ENCODE assay signal across 18 mouse cellular contexts in genomic region chr17:84633443-84633842, GRCm38 (mm10). TPM values are rescaled to one million over a fixed set of nuclear protein-coding genes. Genes with fewer than 3 reads are reported as not detected.
DNase-seq lines count a peak whose midpoint lies in the region; ATAC-seq and TF ChIP-seq lines count a peak whose summit lies in the region.
"Had no signal": no experiment of that assay in that cellular context is flagged by ENCODE, and none has a peak within 500 bp of the region (broad histone marks: within the 10 kb centered on the region; RNA-seq: fewer than 3 reads in every experiment).

No protein-coding gene starts in this region.

- TF ChIP-seq CTCF in spleen, adult 2 months (IDR thresholded peaks at IDR 0.05; ENCODE audit: extremely low read depth, insufficient read depth, insufficient read length, insufficient replicate concordance) = no peak

- 11% methylated on average over 13 of the region's 13 CpGs for WGBS in spleen, adult 2 months
- WGBS in heart, embryonic 11.5 days (ENCODE audit: insufficient replicate concordance) = 70% methylated on average over 13 of the region's 13 CpGs

- H3K9ac ChIP-seq in heart, embryonic 11.5 days (ENCODE audit: low read depth, low read length) = no peak overlapping the region
- H3K9ac ChIP-seq: heart, embryonic 15.5 days; kidney, embryonic 15.5 days; limb, embryonic 13.5 days; neural tube, embryonic 15.5 days had no signal

- H3K36me3 ChIP-seq in spleen, adult 2 months (ENCODE audit: control insufficient read depth, insufficient read depth, low read length) = no peaks in the 10 kb centered on the region
- no peaks in the 10 kb centered on the region for H3K36me3 ChIP-seq in splenic B cell, adult 2 months (ENCODE audit: control insufficient read depth, insufficient read depth, low read length, poor library complexity, severe bottlenecking)
- no peaks in the 10 kb centered on the region for H3K36me3 ChIP-seq in heart, embryonic 11.5 days (ENCODE audit: control insufficient read depth, insufficient read depth, low read length)
- H3K36me3 ChIP-seq: heart, embryonic 15.5 days; neural tube, embryonic 15.5 days had no signal

- H3K9me3 ChIP-seq in heart, embryonic 11.5 days (replicated peaks; ENCODE audit: control insufficient read depth, low read length) = no peaks in the 10 kb centered on the region
- H3K9me3 ChIP-seq: heart, embryonic 15.5 days; kidney, embryonic 15.5 days; limb, embryonic 13.5 days; neural tube, embryonic 15.5 days had no signal

- H3K27ac ChIP-seq in spleen, adult 2 months (ENCODE audit: insufficient read depth, low read length) = peak overlapping the region; percentile 52; the same call in 1 of the 2 replicates
- no peak overlapping the region for H3K27ac ChIP-seq in heart, embryonic 11.5 days (ENCODE audit: low read depth, low read length)
- H3K27ac ChIP-seq: heart, embryonic 15.5 days; kidney, embryonic 15.5 days; limb, embryonic 13.5 days; neural tube, embryonic 15.5 days had no signal

- TF ChIP-seq POLR2A in spleen, adult 2 months (IDR thresholded peaks at IDR 0.05; ENCODE audit: low read depth, low read length) = no peak

- intact Hi-C loops in left cerebral cortex, postnatal 14 days (cut with DNase I) = no loop called here

- H3K27me3 ChIP-seq in spleen, adult 2 months (ENCODE audit: control insufficient read depth, insufficient read depth, low read length) = no peaks in the 10 kb centered on the region
- H3K27me3 ChIP-seq in splenic B cell, adult 2 months (ENCODE audit: control insufficient read depth, insufficient read depth, low read length, poor library complexity, severe bottlenecking) = no peaks in the 10 kb centered on the region
- H3K27me3 ChIP-seq in heart, embryonic 11.5 days (ENCODE audit: control insufficient read depth, insufficient read depth, low read length) = no peaks in the 10 kb centered on the region
- H3K27me3 ChIP-seq: heart, embryonic 15.5 days; kidney, embryonic 15.5 days; limb, embryonic 13.5 days; neural tube, embryonic 15.5 days had no signal

- DNase-seq in spleen, adult 2 months (ENCODE audit: low read depth in 1 of 2, low spot score in 2 of 2) = peak; percentile 18 to 53
- DNase-seq in spleen, postnatal 14 days (ENCODE audit: low spot score in 2 of 2) = no peak
- DNase-seq in splenic B cell, adult 2 months (ENCODE audit: low read depth, low spot score) = peak; percentile 71
- DNase-seq in left cerebral cortex, postnatal 14 days (ENCODE audit: low spot score in 2 of 2) = no peak
- no peak for DNase-seq in right cerebral cortex, postnatal 36 days (ENCODE audit: low spot score in 2 of 2)
- DNase-seq: adrenal gland, postnatal 25 days; gastrocnemius, postnatal 25 days; lung, postnatal 10 days; midbrain, embryonic 14.5 days; right cerebral cortex, adult 18-20 months had no signal

- no peak overlapping the region for H3K4me2 ChIP-seq in heart, embryonic 11.5 days
- H3K4me2 ChIP-seq: heart, embryonic 15.5 days; kidney, embryonic 15.5 days; limb, embryonic 13.5 days; neural tube, embryonic 15.5 days had no signal

- peak overlapping the region; percentile 22; the same call in 1 of the 2 replicates for H3K4me3 ChIP-seq in spleen, adult 2 months (ENCODE audit: extremely low read depth, insufficient read depth, insufficient read length)
- no peak overlapping the region for H3K4me3 ChIP-seq in heart, embryonic 11.5 days (ENCODE audit: low read depth, low read length)
- H3K4me3 ChIP-seq: heart, embryonic 15.5 days; kidney, embryonic 15.5 days; limb, embryonic 13.5 days; neural tube, embryonic 15.5 days had no signal

- H3K4me1 ChIP-seq in spleen, adult 2 months (ENCODE audit: control insufficient read depth, insufficient read depth, insufficient read length) = peaks cover 4% of the 10 kb centered on the region
- H3K4me1 ChIP-seq in heart, embryonic 11.5 days (ENCODE audit: control insufficient read depth, insufficient read depth, low read length) = no peaks in the 10 kb centered on the region
- H3K4me1 ChIP-seq: heart, embryonic 15.5 days; kidney, embryonic 15.5 days had no signal

- ATAC-seq in inflammation-experienced regulatory T-cells, adult 6 months = peak; percentile 85
- no peak for ATAC-seq in heart, embryonic 11.5 days (replicated peaks; ENCODE audit: insufficient number of reproducible peaks, low FRiP score, low TSS enrichment)
- ATAC-seq: hindbrain, embryonic 16.5 days had no signal

RNA-seq across cellular contexts. Expression of gene Dync2li1, which starts 7.1 kb away (rescaled TPM):
- 0.48 and 0.71 TPM in 2 replicates for polyA plus RNA-seq in spleen, adult 2 months (2012; rRNA removed)
- polyA plus RNA-seq in inflammation-experienced regulatory T-cells, adult 6 months (2017; shearing (Covaris generic)) = 1 to 10 TPM in 2 of 3 experiments, under 1 TPM in 1; 0.79 to 1.9 (median 1.6) TPM
- polyA plus RNA-seq in heart, embryonic 11.5 days (2014; fragmentation: Nextera tagmentation; extraction: Ambion mirVana) = 11.9 and 12.8 TPM in 2 replicates
- 10 to 100 TPM; 22.1 to 24.3 TPM for total RNA-seq in left cerebral cortex, postnatal 14 days (2021)

RNA-seq across cellular contexts. Expression of gene Abcg8, which starts 42.7 kb away (rescaled TPM):
- 0.06 TPM in 1 of 2 replicates, not detected in the other for polyA plus RNA-seq in spleen, adult 2 months (2012; rRNA removed)
- polyA plus RNA-seq in inflammation-experienced regulatory T-cells, adult 6 months (2017; shearing (Covaris generic)) = not detected
- polyA plus RNA-seq in heart, embryonic 11.5 days (2014; fragmentation: Nextera tagmentation; extraction: Ambion mirVana) = not detected in 2 replicates
- total RNA-seq in left cerebral cortex, postnatal 14 days (2021) = under 1 TPM in 1 of 2 experiments, not detected in 1; 0.15 TPM
- total RNA-seq: gastrocnemius, postnatal 25 days; layer of hippocampus, postnatal 25 days had no signal
- polyA plus RNA-seq: heart, embryonic 15.5 days; limb, embryonic 13.5 days had no signal

RNA-seq across cellular contexts. Expression of gene Abcg5, which starts 49.4 kb away (rescaled TPM):
- polyA plus RNA-seq in spleen, adult 2 months (2012; rRNA removed) = 0.09 TPM in 1 of 2 replicates, not detected in the other
- under 1 TPM in 1 of 3 experiments, not detected in 2; 0.49 TPM for polyA plus RNA-seq in inflammation-experienced regulatory T-cells, adult 6 months (2017; shearing (Covaris generic))
- polyA plus RNA-seq in heart, embryonic 11.5 days (2014; fragmentation: Nextera tagmentation; extraction: Ambion mirVana) = 0.43 and 0.99 TPM in 2 replicates
- not detected for total RNA-seq in left cerebral cortex, postnatal 14 days (2021)
- total RNA-seq: gastrocnemius, postnatal 25 days; layer of hippocampus, postnatal 25 days had no signal
- polyA plus RNA-seq: heart, embryonic 15.5 days had no signal

Comparison
In these comparisons a context has a peak if more than half of its experiments do, and no peak if none do; other contexts are left out.
1. DNase-seq: peak in spleen, adult 2 months (2 of 2) and splenic B cell, adult 2 months (single experiment); none in spleen, postnatal 14 days (0 of 2), left cerebral cortex, postnatal 14 days (0 of 2) and right cerebral cortex, postnatal 36 days (0 of 2).